Mouse (Mus musculus) fibroblast of lung, adult 2 months (primary cell): ENCODE results near the gene Gm10272.
"Not testable (repeated sequence)": the region's sequence is repeated elsewhere in the genome, so short reads cannot be mapped to it uniquely, and the experiment has no call there.

ENCODE experiments used
- DNase-seq: peaks from one replicate; pipeline ENCODE4 v3.0.0-alpha.2; 2011; ENCODE audit warnings: low read depth

Gene Gm10272

DNA sequence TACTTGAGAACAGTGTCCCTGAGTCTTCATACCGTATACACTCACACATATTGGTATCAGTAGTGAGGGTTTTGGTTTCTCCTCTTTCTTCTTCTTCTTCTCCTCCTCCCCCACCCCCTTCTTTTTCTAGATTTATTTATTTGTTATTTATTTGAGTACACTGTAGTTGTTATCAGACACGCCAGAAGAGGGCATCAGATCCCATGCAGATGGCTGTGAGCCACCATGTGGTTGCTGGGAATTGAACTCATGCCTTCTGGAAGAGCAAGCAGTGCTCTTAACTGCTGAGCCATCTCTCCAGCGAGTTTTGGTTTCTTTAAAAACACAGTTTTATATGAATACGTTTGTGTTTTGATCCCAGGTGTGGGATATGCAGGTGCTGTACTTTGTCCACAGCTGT is 21.9 kb downstream of the Gm10272 start:
- no peak for DNase-seq

DNA sequence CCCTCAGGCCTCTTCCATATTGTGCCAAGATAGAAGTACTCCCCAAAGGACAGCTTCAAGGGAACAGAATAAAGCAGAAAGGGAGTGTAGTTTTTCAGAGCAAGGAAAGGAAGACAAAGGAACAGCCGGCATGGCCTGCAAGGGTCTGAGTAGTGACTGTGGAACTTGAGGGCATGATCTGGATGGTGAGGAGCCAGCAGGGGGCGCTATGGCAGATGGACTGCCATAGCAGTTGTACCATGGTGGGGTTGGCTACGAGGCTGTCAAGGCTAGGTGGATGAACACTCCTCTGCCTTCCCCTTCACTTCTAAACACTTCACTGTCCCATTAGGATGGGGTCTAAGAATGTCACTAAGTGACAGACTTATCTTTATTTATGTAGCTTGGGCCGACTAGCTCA is 22.8 kb downstream of the Gm10272 start:
- DNase-seq, result no peak

DNA sequence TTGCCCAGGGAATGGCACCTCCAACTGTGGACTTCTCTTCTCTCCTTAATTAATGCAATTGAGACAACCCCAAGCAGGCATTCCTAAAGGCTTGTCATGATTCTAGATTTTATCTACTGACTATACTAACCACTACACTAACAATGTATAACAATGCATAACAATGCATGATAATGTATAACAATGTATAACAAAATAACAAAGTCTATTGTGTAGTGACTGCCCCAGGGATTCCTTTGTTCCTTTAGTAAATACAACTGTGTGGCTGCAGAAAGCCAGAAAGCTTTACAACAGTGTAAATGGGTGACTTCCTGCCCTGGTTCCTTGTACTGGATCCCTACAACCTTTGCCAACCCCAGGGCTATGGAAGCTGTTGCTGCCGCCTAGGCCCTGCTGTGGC is 29.5 kb downstream of the Gm10272 start:
- DNase-seq, result no peak

DNA sequence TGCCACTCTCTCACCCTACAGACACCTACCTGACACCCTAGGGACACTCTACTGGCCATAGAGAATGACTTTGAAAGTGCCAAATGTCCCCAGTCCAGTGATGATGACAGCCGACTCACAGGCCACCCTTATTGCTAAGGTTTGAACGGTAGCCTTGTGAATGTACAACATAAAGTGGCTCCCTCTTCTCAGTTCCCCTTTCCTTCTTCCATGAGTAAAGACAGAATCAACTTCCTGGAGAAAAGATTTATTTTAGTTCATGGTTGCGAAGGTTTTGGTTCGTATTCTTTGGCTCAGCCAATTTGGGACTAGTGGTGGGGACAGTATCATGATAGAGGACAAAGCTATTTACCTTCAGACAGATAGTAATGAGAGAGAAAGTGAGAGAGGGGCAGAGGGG is 32.5 kb downstream of the Gm10272 start:
- no peak for DNase-seq

DNA sequence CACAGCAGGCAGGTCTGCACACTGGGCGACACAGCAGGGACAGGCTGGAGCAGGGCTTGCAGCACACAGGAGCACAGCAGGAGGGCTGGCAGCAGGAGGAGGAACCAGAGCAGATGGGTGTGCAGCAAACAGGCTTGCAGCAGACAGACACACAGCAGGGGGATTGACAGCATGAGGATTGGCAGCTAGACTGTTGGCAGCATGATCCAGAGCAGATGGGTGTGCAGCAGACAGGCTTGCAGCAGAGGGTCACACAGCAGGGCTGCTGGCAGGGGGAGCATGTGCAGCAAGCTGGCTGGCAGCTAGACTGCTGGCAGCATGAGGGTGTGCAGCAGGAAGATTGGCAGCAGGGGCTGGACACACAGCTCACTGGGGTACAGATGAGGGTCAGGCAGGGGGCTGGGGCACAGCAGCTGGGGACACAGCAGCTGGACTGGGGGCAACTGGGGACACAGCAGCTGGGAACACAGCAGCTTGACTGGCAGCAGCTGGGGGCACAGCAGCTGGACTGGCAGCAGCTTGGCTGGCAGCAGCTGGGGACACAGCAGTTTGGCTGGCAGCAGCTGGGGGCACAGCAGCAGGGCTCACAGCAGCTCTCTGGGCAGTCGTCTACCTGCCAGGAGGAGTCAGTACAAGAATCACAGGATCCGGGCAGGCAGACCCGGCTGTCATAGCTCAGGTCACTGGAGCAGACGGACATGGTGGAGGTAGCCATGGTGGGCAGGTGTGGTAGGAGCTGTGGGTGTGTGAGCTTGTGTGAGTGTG is 35.7 kb downstream of the Gm10272 start, which contains the start of gene Gm18596:
TSS of gene Gm18596 (minus strand) at position 715 of the 765 bp plus-strand sequence.
- DNase-seq, result not testable (repeated sequence)

DNA sequence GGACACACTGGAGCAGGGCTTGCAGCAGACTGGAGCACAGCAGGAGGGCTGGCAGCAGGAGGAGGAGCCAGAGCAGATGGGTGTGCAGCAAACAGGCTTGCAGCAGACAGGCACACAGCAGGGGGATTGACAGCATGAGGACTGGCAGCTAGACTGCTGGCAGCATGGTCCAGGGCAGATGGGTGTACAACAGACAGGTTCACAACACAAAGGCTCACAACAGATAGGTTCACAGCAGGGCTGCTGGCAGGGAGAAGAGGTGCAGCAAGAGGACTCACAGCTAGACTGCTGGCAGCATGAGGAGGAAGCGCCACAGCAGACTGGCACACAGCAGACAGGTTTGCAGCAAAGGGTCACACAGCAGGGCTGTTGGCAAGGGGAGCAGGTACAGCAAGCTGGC is 44.3 kb downstream of the Gm10272 start:
- not testable (repeated sequence) for DNase-seq

DNA sequence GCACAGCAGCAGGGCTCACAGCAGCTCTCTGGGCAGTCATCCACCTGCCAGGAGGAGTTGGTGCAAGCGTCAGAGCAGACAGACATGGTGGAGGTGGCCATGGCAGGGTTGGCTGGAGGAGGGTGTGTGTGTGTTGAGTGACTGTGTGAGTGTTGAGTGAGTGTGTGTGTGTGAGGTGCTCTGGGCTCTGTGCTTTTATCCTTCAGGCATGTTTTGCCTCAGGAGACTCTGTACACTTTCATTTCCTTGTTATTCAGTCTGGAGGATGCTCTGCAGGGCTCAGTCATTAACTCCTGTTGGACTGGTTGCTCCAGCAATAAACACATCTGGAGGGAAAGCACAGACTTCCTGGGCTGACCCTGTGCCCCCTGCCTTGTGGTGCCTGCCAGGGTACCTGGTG is 44.8 kb downstream of the Gm10272 start, which contains the start of gene Gm9736:
TSS of gene Gm9736 (minus strand) at position 101 of the 400 bp plus-strand sequence.
- DNase-seq, result not testable (repeated sequence)

DNA sequence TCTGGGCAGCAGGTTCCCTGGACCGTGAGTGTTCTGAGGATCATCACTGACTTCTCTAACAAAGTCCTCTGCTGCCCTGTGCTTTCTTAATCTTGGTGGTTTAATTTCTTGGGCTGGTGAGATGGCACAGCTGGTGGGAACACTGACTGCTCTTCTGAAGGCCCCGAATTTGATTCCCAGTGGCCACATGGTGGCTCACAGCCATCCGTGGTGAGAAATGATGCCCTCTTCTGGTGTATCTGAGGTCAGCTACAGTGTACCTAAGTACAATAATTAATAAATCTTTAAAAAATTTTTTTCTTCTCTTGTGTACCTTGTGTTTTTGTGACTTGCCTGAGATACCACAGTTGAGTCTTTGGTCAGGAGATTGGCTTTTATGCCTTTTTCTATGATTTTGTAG is 45.9 kb downstream of the Gm10272 start:
- not testable (repeated sequence) for DNase-seq

DNA sequence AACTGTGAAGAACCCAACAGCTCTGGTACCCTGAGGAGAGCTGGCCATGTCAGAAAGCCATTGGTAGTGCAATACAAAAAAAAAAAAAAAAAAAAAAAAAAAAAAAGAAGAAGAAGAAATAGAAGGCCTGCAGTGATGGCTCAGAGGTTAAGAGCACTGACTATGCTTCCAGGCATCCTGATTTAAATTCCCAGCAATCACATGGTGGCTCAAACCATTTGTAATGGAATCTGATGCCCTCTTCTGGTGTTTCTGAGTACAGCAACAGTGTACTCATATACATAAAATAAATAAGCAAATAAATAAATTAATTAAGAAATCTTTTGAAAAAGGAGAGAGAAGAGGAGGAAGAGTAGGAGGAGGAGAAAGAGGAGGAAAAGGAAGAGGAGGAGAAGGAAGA is 47.0 kb downstream of the Gm10272 start:
- no peak for DNase-seq
